Mouse (Mus musculus) adrenal gland, adult 18-20 months (tissue): ENCODE data around the gene Pofut2. TPM values are rescaled to one million over a fixed set of nuclear protein-coding genes. Genes with fewer than 3 reads are reported as not detected.

Source experiments
- DNase-seq, 2 experiments: peaks; one replicate each; pipeline ENCODE4 v3.0.0; 2021 to 2022; ENCODE audit warnings: low spot score in 2 of 2
- long read RNA-seq, 2 experiments: library from polyadenylated mRNA; stranded (forward); transcript quantifications; one replicate each; pipeline ENCODE4 v2.0.0; 2021
- total RNA-seq, 2 experiments: library from RNA; stranded (reverse); gene quantifications; 1 replicate in 1 of 2; 2 replicates in 1 of 2; pipeline ENCODE4 v1.2.3; 2021

The Pofut2 gene
- 10 to 100 TPM; 83.1 to 93.5 TPM for total RNA-seq
- long read RNA-seq, experiment 1, transcript Pofut2-201 (9 exons, 2,290 nt), result major isoform, 83 of 100 reads
- long read RNA-seq, experiment 1, partial matches to known transcripts, result 8 of 100 reads
- long read RNA-seq, experiment 1, other reads (novel, unspliced or antisense), result 9 of 100 reads
- long read RNA-seq, experiment 2, transcript Pofut2-201 (9 exons, 2,290 nt), result major isoform, 89 of 122 reads
- long read RNA-seq, experiment 2, partial matches to known transcripts, result 23 of 122 reads
- long read RNA-seq, experiment 2, other reads (novel, unspliced or antisense), result 10 of 122 reads

- DNase-seq, result peak; percentile 88 to 92
These were observed at the start of gene Pofut2 for GRCm38 (mm10) chr10:77258704-77259621. Gene Pofut2, plus strand, starts transcription at chr10:77259218.

- DNase-seq, result peak in 1 of 2 experiments; percentile 57
These were observed 49.8 kb upstream of the Pofut2 start for GRCm38 (mm10) chr10:77209261-77209660.

GRCm38 (mm10) chr10:77210666-77211065 is 48.4 kb upstream of the Pofut2 start:
- no peak for DNase-seq

- DNase-seq, result peak; percentile 62 to 63
These were observed 47.9 kb upstream of the Pofut2 start for GRCm38 (mm10) chr10:77211116-77211570.

- DNase-seq, result no peak
These were observed 46.5 kb upstream of the Pofut2 start for GRCm38 (mm10) chr10:77212354-77213120.

GRCm38 (mm10) chr10:77213483-77213882 is 45.5 kb upstream of the Pofut2 start:
- no peak for DNase-seq

- no peak for DNase-seq
These were observed 44.4 kb upstream of the Pofut2 start for GRCm38 (mm10) chr10:77214586-77214985.

- no peak for DNase-seq
These were observed 43.4 kb upstream of the Pofut2 start for GRCm38 (mm10) chr10:77215641-77216040.

GRCm38 (mm10) chr10:77216313-77216712 is 42.7 kb upstream of the Pofut2 start:
- no peak for DNase-seq

- no peak for DNase-seq
These were observed 41.8 kb upstream of the Pofut2 start for GRCm38 (mm10) chr10:77217155-77217731.

- DNase-seq, result no peak
These were observed 41.0 kb upstream of the Pofut2 start for GRCm38 (mm10) chr10:77218059-77218458.

- no peak for DNase-seq
These were observed 39.5 kb upstream of the Pofut2 start for GRCm38 (mm10) chr10:77219411-77220025.

- DNase-seq, result no peak
These were observed 37.9 kb upstream of the Pofut2 start for GRCm38 (mm10) chr10:77221108-77221507.

GRCm38 (mm10) chr10:77222963-77223552 is 36.0 kb upstream of the Pofut2 start:
- no peak for DNase-seq

GRCm38 (mm10) chr10:77224390-77224789 is 34.6 kb upstream of the Pofut2 start:
- DNase-seq, result no peak

GRCm38 (mm10) chr10:77225414-77225813 is 33.6 kb upstream of the Pofut2 start:
- DNase-seq, result no peak

GRCm38 (mm10) chr10:77225995-77226688 is 32.9 kb upstream of the Pofut2 start:
- no peak for DNase-seq

GRCm38 (mm10) chr10:77226691-77227367 is 32.2 kb upstream of the Pofut2 start:
- no peak for DNase-seq

GRCm38 (mm10) chr10:77227368-77227723 is 31.7 kb upstream of the Pofut2 start:
- no peak for DNase-seq
